Mouse (Mus musculus): Measurements from ENCODE around the gene Ccdc39.

- TF ChIP-seq POLR2A (IDR thresholded peaks at IDR 0.05; ENCODE audit: control insufficient read depth, extremely low read depth, insufficient read depth, low read length, poor library complexity) = no peak
- TF ChIP-seq CTCF (IDR thresholded peaks at IDR 0.05; ENCODE audit: borderline replicate concordance, control insufficient read depth, extremely low read depth, insufficient read depth, low read length, poor library complexity) = no peak
Measured at GRCm38 (mm10) chr3:33882695-33883094, 38.6 kb upstream of the Ccdc39 start.
